Mouse (Mus musculus): ENCODE results near the gene Stub1. TPM values are rescaled to one million over a fixed set of nuclear protein-coding genes. Genes with fewer than 3 reads are reported as not detected.

Stub1 gene
- polyA plus RNA-seq, 1 experiment = 144 TPM

DNA sequence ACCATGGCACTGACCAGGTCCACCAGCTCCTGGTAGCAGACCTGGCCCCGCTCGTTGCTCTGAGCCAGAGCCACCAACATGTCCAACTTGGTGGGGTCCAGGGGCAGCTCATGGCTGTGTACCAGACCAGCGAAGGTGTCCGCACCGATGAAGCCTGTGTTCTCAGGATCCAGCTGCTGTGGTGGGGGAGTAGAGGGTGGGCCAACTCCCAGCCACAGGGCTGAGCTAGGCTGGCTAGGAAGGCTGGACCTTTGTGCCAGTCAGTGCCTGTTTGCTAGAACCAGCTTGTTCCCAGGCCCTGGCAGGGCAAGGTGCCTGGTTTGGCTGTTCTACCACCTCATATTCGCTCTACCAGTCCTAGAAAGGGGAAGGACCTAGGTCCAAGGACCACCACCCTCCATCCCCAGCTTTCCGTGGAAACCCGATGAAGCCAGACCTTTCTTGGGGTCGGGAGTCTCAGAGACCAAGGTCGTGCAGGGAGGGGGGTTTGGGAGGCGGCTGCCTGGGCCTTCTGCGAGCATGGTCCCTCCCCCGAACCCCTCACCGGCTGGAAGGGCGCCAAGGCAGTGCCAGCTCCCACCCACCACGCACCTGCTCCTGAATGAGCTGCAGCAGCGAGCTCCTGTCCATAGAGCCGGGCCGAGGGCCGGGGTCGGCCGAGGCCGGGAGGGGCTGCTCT is 3.3 kb upstream of the Stub1 start:
- TF ChIP-seq POLR2A (IDR thresholded peaks at IDR 0.05; ENCODE audit: low read depth, low read length) = peak; percentile 18
- no peak for TF ChIP-seq CTCF (conservative IDR thresholded peaks at IDR 0.05; ENCODE audit: insufficient read depth, insufficient read length, low read depth, low read length)
- Histone ChIP-seq H3K36me3 (ENCODE audit: control insufficient read depth, insufficient read depth, low read length) (no peaks in the 10 kb centered on the region; the same call in 1 of the 2 replicates), H3K27me3 (replicated peaks; ENCODE audit: control insufficient read depth, insufficient read depth, low read length) (no peaks in the 10 kb centered on the region), H3K4me1 (ENCODE audit: control insufficient read depth, insufficient read depth, low read length) (peaks cover 37% of the 10 kb centered on the region), H3K27ac (ENCODE audit: insufficient read depth, low read depth, low read length) (peak overlapping the region; percentile 49), H3K4me3 (ENCODE audit: insufficient read depth, low read depth, low read length) (peak overlapping the region; percentile 26)
- 9% methylated on average over 23 of the region's 23 CpGs for WGBS
- DNase-seq = peak; percentile 68

DNA sequence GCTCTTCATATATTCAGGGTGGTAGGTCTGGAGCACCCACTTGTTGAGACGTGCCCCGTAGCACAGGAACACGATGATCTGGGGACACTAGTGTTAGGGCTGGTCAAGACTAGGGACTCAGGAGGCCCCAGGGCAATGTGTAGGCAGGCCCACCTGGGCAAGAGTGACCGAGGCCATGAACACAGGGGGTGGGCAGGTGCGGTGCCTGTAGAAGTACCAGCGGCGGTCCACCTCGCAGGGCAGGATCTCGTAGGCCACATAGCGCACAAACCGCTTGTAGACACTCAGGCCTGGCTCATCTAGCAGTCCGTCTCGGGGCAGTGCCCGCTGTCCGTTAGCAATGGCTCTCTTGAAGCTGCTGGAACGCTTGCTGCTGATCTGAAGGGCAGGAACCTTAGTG is 2.6 kb upstream of the Stub1 start:
- Histone ChIP-seq H3K4me1 (ENCODE audit: control insufficient read depth, insufficient read depth, low read length) (peaks cover 38% of the 10 kb centered on the region), H3K36me3 (ENCODE audit: control insufficient read depth, insufficient read depth, low read length) (no peaks in the 10 kb centered on the region; the same call in 1 of the 2 replicates), H3K4me3 (ENCODE audit: insufficient read depth, low read depth, low read length) (peak overlapping the region; percentile 74), H3K27ac (ENCODE audit: insufficient read depth, low read depth, low read length) (peak overlapping the region; percentile 49), H3K27me3 (replicated peaks; ENCODE audit: control insufficient read depth, insufficient read depth, low read length) (no peaks in the 10 kb centered on the region)
- DNase-seq = peak; percentile 37
- TF ChIP-seq CTCF (conservative IDR thresholded peaks at IDR 0.05; ENCODE audit: insufficient read depth, insufficient read length, low read depth, low read length) (no peak), POLR2A (IDR thresholded peaks at IDR 0.05; ENCODE audit: low read depth, low read length) (no peak)
- 59% methylated on average over 16 of the region's 16 CpGs for WGBS

DNA sequence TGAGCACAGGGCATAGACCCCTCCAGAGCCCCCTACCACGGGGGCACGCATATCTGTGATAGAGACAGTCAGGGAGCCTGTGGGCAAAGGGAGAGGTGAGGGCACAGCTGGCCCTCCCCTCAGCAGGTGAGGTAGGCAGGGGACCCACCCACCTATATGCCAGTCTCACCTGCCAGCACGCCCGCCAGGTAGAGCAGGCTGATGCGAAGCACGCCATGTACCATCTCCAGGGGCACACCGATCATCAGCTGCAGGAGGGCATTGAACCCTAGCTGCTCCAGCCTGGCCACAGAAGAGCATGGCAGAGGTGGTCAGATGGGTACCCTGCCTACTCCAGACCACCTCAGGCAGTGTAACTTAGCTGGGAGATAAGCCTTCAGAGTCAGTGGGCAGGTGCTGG is 2.1 kb upstream of the Stub1 start:
- TF ChIP-seq CTCF (conservative IDR thresholded peaks at IDR 0.05; ENCODE audit: insufficient read depth, insufficient read length, low read depth, low read length) (no peak), POLR2A (IDR thresholded peaks at IDR 0.05; ENCODE audit: low read depth, low read length) (no peak)
- Histone ChIP-seq H3K4me3 (ENCODE audit: insufficient read depth, low read depth, low read length) (peak overlapping the region; percentile 74; the same call in 1 of the 2 replicates), H3K4me1 (ENCODE audit: control insufficient read depth, insufficient read depth, low read length) (peaks cover 38% of the 10 kb centered on the region)

DNA sequence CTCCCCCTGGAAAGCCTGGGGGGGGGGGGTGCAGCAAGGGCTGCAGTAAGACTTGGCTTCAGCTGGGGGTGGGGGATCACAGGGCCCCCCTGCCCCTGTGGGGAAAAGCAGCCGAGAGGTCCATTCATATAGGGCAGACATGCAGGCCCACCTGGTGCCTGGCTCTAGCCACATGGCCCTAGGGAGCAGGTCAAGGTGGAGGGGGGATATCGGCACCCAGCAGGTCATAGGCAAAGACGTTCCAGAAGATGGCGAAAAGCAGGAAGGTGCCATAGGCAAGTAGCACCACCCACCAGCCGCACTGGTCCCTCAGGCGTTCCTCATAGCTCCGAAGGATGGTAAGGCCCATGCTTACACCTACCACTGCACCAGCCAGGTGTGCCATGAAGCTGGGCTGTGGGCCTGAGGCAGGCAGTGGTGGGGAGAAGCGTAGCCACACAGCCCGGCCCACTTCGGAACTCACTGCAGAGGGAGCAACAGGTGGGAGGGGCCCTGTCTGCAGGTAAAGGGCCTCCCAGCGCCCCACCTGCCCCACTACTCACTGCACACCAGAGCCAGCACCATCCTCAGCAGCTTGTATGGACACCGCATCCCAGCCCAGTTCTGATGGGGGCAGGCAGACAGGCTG is 1.5 kb upstream of the Stub1 start:
- Histone ChIP-seq H3K27ac (ENCODE audit: insufficient read depth, low read depth, low read length) (peak overlapping the region; percentile 8; the same call in 1 of the 2 replicates), H3K4me1 (ENCODE audit: control insufficient read depth, insufficient read depth, low read length) (peaks cover 38% of the 10 kb centered on the region), H3K36me3 (ENCODE audit: control insufficient read depth, insufficient read depth, low read length) (no peaks in the 10 kb centered on the region; the same call in 1 of the 2 replicates), H3K4me3 (ENCODE audit: insufficient read depth, low read depth, low read length) (peak overlapping the region; percentile 74), H3K27me3 (replicated peaks; ENCODE audit: control insufficient read depth, insufficient read depth, low read length) (no peaks in the 10 kb centered on the region)
- DNase-seq = peak; percentile 12
- 41% methylated on average over 12 of the region's 12 CpGs for WGBS
- no peak for TF ChIP-seq POLR2A (IDR thresholded peaks at IDR 0.05; ENCODE audit: low read depth, low read length)
- TF ChIP-seq CTCF (conservative IDR thresholded peaks at IDR 0.05; ENCODE audit: insufficient read depth, insufficient read length, low read depth, low read length) = no peak

More for the DNA sequence above, 2.1 kb upstream of the Stub1 start:
- H3K27me3 ChIP-seq (replicated peaks; ENCODE audit: control insufficient read depth, insufficient read depth, low read length) = no peaks in the 10 kb centered on the region
- H3K36me3 ChIP-seq (ENCODE audit: control insufficient read depth, insufficient read depth, low read length) = no peaks in the 10 kb centered on the region; the same call in 1 of the 2 replicates
- whole genome bisulfite sequencing = 60% methylated on average over 7 of the region's 7 CpGs
- DNase-seq = peak; percentile 14
- H3K27ac ChIP-seq (ENCODE audit: insufficient read depth, low read depth, low read length) = no peak overlapping the region

DNA sequence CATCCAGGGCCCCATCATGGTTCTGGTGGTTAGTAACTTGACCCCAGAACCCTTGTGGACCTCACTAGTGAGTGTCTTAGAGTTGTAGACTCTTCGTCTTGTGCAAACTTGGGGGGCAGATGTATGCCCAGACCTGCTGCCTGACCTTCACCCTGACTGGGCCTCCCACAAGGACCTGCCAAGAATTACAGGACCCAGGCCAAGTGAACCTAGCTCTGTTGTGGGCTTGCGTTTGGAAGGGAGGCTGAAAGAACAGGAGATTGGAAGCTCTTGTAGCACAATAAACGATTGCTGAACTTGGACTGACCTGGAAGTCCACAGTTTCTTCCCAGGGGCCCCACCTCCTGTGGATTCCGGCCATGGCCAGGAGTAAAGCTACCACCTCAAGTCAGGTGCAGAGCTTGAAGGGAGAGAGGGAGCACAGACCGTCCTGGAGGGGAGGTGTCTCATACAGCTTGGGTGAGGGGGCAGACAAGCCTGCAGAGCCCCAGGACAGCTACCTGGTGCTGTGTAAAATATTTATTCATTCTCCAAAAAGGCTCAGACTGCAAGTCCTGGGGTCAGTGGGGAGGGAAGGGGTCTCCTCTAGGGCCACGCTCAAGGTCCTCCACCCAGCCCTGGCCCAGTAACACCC is 874 bp upstream of the Stub1 start:
- peak overlapping the region; percentile 99 for H3K27ac ChIP-seq (ENCODE audit: insufficient read depth, low read depth, low read length)
- TF ChIP-seq POLR2A (IDR thresholded peaks at IDR 0.05; ENCODE audit: low read depth, low read length) (no peak), CTCF (conservative IDR thresholded peaks at IDR 0.05; ENCODE audit: insufficient read depth, insufficient read length, low read depth, low read length) (no peak)
- H3K27me3 ChIP-seq (replicated peaks; ENCODE audit: control insufficient read depth, insufficient read depth, low read length) = no peaks in the 10 kb centered on the region
- H3K4me3 ChIP-seq (ENCODE audit: insufficient read depth, low read depth, low read length) = peak overlapping the region; percentile 74
- peak; percentile 91 for DNase-seq
- peaks cover 38% of the 10 kb centered on the region for H3K4me1 ChIP-seq (ENCODE audit: control insufficient read depth, insufficient read depth, low read length)
- WGBS = 11% methylated on average over 6 of the region's 6 CpGs
- H3K36me3 ChIP-seq (ENCODE audit: control insufficient read depth, insufficient read depth, low read length) = no peaks in the 10 kb centered on the region; the same call in 1 of the 2 replicates

DNA sequence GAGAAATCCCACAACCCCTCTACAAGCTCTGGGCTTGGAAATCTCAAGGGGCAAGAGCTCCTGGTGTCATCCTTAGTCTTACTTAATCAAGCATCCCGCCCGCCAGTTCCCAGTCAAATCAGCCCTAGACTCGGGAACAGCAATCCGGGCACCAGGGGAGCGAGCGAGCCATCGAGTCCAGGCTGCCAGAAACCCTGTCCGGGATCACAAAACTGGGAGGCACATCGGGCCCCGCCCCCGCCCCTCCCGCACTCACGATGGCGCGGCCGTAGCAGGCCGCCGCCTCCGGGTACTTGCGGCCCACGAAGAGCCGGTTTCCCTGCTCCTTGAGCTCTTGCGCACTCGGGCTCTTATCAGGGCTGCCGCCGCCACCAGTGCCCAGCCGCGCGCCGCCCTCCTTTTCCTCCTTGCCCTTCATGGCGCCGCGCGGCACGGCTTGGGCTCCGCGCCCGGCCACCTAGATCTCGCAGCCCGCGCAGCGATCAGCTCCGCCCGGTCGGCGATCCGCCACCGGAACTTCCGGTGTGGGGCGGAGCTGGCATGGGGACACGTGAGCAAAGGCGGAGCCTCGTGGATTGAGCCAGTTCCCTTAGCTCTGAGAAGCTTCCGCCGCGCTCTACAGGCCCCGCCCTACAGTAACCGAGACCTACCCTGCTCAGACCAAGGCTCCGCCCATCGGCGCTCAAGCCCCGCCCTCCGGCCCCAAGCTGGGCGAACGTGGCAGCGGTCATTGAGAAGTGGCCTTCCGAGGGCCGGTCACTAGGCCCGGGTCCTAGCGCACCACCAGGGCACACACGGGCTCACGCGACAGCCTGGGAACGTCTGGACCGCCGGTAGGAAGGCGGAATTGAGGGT is 541 bp downstream of the Stub1 start:
- peaks cover 34% of the 10 kb centered on the region for H3K4me1 ChIP-seq (ENCODE audit: control insufficient read depth, insufficient read depth, low read length)
- peak overlapping the region; percentile 99 for H3K27ac ChIP-seq (ENCODE audit: insufficient read depth, low read depth, low read length)
- TF ChIP-seq CTCF (conservative IDR thresholded peaks at IDR 0.05; ENCODE audit: insufficient read depth, insufficient read length, low read depth, low read length) (no peak), POLR2A (IDR thresholded peaks at IDR 0.05; ENCODE audit: low read depth, low read length) (peak; percentile 27)
- DNase-seq = peak; percentile 100
- no peaks in the 10 kb centered on the region for H3K27me3 ChIP-seq (replicated peaks; ENCODE audit: control insufficient read depth, insufficient read depth, low read length)
- WGBS = under 1% methylated on average over 76 of the region's 77 CpGs
- no peaks in the 10 kb centered on the region for H3K36me3 ChIP-seq (ENCODE audit: control insufficient read depth, insufficient read depth, low read length)
- H3K4me3 ChIP-seq (ENCODE audit: insufficient read depth, low read depth, low read length) = peak overlapping the region; percentile 76

All from kidney, adult 2 months (tissue).